Mouse (Mus musculus): ENCODE data around the gene Spon1. TPM values are rescaled to one million over a fixed set of nuclear protein-coding genes. Genes with fewer than 3 reads are reported as not detected.

Gene Spon1
- total RNA-seq, 2 experiments from 2014 or later = 28.6 to 32.7 TPM

DNA sequence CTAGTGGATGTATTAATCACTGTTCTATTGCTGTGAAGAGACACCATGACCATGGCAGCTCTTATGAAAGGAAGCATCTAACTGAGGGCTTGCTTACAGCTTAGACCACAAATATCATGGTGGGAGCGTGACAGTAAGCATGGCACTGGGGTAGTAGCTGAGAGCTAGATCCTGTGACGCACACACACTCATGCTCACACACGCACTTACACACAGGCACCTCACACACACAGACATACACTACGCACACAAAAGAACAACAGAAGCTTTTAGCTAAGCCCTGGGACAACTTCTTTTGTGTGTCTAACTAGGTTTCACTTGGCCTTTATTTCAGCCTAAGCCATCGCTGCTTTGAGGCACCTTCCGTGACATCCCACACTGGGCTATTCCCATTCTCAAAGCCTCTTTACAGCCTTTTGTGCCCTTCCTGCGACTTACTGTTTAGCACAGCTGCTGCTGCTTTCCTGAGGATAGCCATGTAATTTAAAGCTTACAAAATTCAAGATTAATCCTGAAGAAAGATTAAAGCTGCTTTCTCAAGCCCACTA, 138.6 kb downstream of the Spon1 start:
- no peak for DNase-seq

DNA sequence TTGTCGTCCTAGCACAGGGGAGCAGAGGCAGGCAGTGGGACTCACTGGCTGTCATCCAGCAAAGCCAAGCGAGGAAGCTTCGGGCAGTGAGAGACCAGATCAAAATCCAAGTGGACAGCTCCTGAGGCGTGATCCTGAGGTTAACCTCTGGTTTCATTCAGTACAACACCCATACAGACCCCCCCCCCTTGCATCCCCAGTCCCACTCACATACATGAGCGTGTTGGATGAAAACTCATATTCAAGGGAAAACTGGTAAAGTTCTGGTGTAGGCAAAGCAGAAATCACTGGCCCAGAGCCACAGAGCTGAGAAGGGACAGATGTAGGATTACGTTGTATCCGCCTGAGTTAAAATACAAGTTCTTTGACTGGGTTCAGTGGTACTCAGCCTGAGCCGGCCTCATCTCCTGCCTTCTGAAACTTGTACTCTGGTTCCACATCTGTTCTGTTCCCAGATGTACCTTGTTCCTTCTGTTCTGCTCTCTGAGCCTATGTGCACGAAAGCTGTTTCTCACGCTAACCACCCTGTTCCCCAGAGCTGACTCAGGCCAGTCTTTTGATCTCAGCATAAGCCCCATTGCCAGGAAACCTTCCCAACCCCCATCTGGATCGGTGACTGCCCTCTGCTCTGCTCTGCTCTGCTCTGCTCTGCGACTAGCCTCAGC, 143.5 kb downstream of the Spon1 start:
- DNase-seq = peak; percentile 19

DNA sequence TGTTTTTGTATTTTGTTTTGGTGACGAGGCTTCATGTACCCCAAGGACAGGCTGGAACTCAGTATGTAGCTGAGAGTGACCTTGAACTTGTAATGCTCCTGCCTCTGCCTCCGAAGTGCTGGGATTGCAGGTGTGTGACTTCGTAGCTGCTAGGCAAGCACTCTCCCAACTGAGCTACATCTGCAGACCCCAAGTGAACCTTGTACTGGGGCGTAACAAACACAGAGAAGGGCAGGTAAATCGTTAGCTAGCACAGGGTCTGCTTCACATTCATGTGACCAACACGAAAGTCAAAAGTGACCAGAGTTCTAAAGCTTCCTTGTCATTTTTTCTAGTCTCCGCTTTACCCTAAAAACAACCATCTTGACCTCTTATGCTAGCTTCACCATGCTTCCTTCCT, 145.1 kb downstream of the Spon1 start:
- no peak for DNase-seq

DNA sequence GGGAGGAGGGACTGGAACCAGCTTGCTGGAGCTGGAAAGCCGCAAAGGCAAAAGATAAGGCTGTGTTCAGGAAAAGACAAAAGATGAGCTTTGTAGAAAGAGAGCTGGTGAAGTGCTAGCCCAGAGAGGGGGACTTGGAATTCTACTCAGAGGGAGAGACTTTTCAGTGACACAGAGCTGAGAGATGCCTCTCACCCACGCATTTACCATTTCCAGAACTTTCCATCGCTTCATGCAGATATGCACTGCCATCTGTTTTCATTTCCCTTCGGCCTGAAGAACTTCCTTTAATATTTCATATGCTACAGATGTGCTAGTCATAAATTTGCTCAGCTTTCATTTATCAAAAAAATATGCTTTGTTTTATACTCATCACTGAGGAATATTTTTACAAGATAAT, 150.1 kb downstream of the Spon1 start:
- no peak for DNase-seq

DNA sequence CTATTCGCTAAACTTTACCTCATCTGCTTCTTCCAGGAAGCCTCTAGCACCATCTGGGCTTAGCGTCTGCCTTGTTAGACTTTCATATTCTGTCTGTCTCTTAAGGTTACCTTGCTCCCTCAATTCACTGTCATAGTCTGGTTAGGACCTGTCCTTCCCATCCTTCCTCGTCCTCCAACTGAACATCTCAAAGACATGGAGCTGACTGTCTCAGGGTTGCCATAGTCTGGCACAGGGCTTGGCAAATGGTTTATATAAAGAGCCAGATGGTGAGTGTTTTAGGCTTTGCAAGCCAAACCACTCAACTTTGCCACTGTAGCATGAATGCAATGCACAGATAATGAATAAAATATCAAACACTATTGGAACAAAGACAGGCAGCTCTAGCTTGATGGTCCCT, 153.1 kb downstream of the Spon1 start:
- DNase-seq = no peak

DNA sequence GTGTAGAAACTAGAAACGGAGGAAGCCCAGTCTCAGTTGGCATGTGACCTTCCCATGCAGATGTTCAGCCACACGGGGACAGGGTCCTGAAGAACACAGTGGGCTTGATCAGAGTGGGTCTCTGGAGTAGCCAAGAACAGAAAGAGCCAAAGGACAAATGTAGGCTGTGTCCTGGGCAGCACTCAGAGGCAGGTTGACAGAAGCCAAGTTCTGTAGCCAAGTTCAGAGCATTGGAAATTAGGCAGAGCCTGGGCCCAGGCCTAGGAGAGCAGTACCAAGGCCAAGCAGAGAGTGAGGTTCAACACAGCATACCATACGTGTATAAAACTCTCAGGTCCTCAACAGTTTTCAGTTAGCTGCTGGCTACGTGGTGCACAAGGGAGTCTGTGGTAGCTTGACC, 153.7 kb downstream of the Spon1 start:
- no peak for DNase-seq

DNA sequence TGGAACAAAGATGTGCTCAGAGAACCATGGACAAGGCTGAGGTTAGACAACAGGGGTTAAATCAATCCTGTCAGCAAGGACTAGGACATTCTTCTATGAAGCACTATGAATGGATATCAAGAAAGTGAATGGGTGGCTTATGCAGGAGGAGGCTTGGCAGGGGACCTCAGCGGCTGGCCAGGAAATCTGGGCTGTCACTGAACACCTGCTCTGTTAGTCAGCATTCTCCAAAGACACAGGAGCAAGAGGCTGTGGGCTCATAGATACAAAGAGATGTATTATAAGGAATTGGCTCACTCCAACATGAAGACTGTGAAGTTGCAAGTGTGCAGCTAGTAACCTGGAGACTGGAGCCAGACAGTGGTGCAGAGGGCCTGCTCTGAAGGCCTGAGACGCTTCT, 154.3 kb downstream of the Spon1 start:
- DNase-seq = no peak

DNA sequence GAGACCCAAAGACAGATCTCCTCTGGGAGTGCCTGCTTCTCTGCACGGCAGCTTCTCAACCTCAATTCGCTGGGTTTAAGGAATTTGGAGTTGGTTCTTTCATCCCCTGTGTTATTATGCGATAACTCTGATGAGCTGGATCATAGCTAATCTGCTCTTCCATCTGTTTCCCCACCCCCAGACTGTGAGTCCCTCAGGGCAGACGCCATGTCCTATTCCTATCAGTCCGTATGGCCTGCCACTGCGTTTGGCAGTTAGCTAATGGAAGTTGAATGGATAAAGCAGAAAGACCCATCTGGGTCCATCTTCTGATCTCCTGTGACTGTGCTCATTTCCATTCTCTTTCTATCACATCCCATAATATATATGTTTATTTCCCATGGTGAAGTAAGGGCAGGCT, 158.8 kb downstream of the Spon1 start:
- no peak for DNase-seq

DNA sequence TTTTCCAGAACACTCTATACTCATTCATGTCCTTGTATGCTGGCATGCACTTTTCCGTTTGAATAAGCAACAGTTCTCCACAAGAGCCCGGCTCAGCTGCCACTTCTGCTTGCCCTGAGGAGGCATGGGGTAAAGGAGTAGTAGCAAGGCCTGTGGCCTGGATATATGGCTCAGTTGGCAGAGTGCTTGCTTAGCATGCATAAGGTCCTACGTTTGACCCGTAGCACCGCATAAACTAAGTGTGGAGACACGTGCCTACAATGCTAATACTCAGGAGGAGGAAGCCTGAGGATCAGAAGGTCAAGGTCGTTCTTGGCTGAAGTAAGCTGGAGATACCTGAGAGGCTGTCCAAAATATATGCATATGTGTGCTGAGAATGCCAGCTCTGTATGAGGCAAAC, 185.1 kb downstream of the Spon1 start:
- no peak for DNase-seq

DNA sequence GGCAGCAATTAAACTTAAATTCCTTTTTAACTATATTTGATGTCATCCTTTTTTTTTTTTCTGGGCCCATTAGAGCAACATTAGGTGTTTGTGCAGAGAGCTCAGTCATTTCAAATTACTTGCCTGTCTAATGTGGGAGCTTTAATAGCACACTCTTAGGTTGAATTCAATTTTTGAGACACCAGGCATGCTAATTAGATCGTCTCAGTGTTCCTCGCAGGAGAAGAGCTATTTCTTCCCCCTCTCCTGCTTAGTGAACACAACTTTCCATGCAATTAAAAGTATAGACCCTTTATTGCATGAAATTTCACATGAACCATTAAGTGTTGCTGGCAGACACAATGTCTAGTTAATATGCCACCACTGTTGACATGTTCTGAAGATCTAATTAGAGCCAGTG, 189.6 kb downstream of the Spon1 start:
- DNase-seq = no peak

DNA sequence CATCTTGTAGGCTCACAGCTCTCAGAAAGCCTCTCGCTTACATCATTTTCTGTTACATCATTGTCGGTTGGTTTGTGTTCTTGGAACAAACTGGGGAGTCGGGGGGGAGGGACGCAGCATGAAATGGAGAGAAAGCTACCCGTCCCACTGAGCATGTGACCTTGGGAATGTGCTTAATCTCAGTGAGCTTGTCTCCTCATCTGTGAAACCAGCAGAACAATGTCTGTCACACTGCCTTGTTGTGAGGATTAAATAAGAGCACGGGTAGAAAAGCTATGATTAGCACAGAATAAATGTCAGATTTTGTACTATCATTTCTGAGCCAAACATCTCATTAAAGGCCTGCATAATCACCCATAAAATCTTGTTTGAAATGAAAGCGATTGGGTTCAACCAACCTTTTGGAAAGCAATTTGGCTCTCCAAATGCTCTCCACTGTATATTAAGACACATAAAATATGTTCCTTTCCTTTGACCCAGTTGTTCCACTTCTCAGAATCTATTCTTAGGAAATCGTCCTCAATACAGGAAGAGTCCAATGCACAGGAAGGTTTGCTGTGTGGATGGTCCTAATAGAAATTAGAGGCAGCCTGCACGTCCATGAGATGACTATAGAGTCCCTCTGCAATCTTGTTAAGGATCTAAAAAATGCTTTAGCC, 195.2 kb downstream of the Spon1 start:
- no peak for DNase-seq

DNA sequence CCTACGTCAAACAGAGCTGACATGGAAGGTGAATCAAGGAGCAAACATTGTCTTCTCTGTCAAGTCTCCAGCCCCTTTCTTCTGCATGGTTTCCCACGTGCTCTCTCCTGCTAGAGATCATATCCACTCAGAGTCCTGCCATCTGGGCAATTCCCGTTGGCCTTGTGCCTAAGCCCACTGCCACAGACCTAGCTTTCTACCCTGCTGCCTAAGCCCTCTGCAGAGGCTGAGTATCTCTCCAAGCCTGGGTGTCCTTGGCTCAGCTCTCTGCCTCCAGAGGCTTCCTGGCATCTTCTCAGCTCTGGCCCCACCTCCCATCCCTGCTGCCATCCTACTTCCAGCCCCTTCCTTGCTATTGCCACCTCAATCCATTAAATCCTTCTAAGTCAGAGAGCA, 195.7 kb downstream of the Spon1 start:
- no peak for DNase-seq

DNA sequence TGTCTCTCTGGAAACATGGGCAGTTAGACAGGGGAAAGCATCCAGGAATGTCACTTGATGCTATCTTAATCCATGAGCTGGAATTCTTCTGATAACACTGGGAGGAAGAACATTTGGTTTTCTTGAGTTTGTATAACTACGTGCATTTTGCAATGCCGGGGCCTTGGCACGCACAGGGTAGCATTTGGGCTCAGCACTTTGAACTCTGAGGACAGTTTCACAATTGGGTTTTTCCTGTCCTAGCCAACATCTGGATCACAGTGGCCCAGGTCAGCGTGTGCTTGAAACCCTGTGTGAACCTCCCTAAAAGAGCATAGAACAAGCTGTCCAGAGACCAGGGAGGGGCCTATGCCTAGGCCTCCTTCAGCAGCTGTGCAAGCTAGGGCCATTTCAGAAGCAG, 196.3 kb downstream of the Spon1 start:
- DNase-seq = no peak

DNA sequence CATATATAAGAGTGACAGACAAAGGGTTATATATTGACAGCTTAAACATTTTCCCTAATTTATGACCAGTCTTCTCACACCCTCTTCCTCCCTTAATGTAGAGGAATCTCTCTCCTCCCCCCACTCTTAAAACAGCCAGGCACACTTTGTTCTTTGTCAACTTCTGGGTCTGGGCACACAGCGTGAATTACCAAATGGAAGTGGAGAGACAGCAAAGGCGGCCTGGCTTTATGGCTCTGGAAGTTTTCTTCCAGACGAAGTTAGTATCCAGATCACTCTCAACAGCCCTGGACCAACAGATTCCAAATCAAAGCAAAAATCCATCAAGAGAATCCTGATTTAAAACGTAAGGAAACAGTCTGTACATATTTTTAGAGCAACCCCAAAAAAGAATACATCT, 198.0 kb downstream of the Spon1 start:
- DNase-seq = no peak

DNA sequence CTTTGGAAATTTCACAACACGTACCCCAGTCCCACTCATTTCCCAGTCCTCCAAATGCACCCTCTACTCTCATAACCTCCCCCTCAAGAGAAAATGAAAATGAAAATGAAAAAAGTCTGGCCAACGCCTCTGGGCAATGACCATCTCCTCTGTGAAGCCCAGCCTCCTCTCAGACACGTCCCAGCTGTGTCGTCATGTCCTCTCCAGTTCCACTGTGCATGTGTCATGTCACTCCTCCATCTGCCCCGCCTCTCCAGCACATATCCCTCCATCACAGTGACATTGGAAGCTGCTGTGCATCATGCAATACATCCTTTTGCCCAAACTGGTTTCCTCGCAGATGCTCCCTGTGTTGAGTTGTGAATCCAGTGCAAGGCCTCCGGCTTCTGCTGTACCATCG, 199.8 kb downstream of the Spon1 start:
- DNase-seq = no peak

DNA sequence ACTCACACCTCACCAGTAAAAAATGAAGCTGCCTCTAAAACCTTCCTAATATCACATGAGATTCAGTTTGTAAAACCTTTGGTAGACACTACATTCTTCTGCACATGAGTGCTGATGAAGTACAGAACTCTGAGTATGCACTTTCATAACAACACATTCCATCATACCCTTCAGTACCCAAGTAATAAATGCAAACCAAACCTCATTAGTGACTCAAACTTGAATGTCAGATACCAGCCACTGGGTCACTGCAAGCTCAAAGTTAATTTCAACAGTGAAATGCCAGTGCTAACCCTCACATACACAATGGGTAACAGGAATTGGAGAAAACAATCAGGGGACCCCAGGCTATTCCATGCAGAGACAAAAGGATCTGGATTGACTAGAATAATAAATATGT, 203.4 kb downstream of the Spon1 start:
- no peak for DNase-seq

DNA sequence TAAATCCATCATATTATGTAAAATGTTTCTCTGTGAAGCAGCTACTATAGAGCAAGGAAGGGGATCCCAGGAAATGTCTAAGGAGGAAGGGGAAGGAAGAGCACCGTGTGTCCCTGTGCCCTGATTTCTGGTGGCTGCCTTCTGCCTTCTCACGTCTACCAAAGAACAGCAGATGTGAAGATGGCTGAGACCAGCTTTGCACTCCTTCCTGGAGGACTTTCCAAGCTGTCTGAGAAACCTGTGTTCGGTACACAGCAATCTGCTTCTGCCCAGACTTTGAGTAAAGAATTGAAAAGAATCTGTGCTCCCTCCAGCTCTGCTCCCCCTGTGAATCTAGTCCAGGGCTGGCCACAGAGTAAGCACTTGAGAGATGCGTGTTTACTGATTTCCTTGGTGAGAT, 206.7 kb downstream of the Spon1 start:
- DNase-seq = no peak

DNA sequence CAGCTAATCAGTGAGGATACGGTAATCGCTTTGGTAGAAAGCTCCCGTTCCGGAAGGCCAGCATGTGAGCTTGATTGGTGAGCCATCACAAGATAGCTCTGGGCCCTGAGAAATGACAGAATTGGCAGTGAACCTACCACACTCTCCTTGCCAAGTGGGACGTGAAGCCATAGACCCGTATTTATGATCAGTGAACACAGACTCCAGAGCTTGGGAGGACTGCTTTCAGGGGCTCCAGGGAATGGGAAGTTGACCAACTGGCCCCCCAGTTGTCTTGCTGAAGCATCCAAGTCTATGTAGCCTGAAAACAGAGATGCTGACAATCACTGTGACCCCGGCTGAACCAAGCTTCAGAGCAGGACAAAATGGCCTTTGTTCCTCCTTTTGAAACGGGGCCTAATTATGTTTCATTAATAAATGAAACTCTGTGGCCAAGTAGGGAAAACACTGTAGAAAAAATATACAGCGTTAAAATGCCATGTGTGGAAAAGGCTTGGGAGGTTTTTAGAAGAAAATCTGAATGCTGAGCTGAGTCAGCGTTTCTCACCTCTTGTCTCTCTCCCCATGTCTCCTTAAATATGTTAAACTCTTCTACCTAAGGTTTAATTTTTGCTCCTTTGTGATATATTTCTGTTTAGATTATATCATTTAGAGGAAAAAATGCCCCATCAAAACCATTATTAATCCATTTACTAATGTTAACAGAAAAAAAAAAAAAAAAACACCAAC, 220.8 kb downstream of the Spon1 start:
- DNase-seq = peak; percentile 13

DNA sequence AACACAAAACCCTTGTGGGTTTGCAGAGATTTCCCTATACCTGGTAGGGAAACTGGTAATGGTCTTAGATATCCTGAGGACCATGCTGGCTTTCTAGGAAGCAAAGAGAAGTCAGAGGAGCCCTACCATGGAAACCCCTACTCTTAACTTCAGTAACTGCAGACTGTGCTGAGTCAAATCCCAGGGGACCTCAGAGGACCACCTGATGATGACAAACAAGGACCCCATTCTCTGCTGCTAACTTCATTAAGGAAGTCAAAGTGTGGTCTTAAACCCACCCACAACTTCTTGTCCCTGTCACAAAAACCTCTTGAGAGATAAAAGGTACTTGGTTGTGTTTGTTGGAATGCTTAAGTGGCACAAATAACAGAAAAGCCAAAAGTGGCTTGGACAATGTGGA, 222.4 kb downstream of the Spon1 start:
- no peak for DNase-seq

DNA sequence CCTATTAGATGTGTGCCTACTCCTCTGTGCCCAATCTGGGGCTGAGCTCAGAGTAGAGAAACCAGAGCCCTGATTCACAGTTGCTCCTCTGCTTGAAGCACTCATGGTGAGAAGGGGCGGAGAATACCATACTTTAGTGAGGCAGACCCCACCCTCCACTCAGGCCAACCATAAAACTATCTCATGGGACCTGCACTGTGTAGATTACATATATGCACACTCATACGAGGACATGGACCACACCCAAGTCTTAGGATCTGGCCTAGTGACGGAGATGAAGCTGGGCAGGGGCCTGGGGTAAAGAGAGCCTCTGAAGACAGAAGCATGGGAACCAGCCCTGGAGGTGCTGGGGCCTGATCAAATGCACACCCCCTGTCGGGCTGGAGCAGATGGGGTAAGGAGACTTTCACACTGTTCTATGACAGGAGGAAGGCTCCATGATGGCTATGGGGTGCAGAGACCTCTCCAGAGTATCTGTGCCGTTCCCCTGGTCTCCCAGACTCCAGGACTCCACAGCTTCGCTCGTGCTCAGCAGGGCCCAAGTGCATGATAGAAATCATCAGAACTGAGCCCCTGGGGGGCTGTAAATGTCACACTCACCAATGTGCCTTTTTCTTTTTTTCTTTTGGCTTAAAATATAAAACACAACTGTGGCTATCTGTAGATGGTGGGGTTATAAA, 232.0 kb downstream of the Spon1 start:
- DNase-seq = no peak

DNA sequence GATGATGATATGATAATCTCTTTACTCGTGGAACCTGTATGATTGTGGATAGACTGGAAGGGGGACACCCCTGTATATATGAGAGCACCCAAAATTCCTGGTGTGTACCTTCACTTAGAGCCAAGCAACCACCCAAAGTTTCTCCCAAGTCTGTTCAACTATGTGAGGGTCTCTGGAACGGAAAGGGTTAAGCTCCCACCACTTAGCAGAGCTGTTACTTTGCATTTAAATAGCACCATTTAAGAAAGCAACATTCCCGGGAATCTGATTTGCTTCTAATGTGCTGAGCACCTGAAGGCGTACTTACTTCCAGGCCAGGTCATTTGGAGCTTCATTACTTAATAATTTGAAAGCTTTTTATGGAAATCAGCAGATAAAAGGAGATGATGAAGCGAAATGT, 238.4 kb downstream of the Spon1 start:
- DNase-seq = no peak

DNA sequence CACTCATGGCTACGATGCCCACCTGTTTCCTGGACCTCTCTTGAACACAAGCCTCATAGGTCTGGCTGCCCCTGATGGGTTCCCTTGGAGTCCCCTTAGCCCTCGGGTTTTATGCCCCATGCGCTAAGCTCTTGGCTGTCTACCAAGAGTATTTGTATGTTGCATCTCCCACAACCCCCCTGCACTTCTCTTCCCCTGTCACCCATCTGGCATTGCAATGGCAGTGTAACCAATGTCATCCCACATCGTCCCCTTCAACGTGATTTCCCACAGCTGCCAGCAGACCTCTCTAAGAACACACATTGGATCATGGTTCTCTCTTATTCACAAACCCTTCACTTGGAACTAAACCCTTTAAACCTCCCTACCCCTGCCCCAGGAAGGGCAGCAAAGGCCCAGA, 239.7 kb downstream of the Spon1 start:
- no peak for DNase-seq

DNA sequence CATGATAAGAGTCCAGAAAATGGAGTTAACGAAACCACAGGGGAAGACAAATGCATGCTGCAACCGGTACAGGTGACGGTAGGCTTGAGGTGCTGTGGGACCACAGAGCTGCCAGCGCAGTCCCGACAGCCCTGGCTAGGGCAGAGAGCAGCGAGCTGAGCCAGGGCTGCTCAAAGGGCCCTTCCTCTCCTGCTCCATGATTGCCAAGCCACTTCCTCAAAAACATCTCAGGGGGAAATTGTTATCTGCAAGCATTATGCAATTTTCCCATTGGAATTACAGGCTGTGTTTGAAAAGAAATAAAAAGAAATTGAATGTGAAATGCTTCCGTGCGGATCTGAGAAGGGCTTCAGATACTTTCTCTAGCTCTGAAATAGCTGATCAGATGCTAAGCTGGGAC, 240.7 kb downstream of the Spon1 start:
- DNase-seq = no peak
